Mouse (Mus musculus): ENCODE measurements around the gene Lypd3.

DNA sequence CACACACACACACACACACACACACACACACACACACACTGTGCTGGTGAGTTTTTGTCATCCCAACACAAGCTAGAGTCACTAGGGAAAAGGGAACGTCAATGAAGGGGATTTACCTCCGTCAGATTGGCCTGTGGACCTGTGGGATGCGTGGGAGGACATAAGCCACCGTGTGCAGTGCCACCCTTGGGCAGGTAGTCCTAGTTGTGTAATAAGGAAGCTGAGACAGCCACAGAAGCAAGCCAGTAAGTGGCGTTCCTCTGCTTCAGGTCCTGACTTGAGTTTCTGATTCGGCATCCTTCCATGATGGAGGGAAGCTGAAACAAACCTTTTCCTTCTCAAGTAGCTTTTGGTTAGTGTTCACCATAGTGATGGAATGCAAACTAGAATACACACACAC, 8.1 kb downstream of the Lypd3 start:
- TF ChIP-seq POLR2A (IDR thresholded peaks at IDR 0.05; ENCODE audit: insufficient read length, low read depth) (no peak), MAX (IDR thresholded peaks at IDR 0.05; ENCODE audit: low read depth) (no peak), MYOG (IDR thresholded peaks at IDR 0.05; ENCODE audit: control insufficient read depth in 1 of 3, insufficient read depth in 1 of 3, insufficient read length in 2 of 3, low read depth in 2 of 3) (no peak), TCF12 (IDR thresholded peaks at IDR 0.05; ENCODE audit: insufficient read depth, poor library complexity, severe bottlenecking) (no peak), SRF (IDR thresholded peaks at IDR 0.05; ENCODE audit: control insufficient read depth, insufficient read length, low read depth) (no peak), REST (IDR thresholded peaks at IDR 0.05; ENCODE audit: insufficient read depth, insufficient read length) (no peak)
